Mouse (Mus musculus): Measurements from ENCODE around the gene Hoxa10.

DNA sequence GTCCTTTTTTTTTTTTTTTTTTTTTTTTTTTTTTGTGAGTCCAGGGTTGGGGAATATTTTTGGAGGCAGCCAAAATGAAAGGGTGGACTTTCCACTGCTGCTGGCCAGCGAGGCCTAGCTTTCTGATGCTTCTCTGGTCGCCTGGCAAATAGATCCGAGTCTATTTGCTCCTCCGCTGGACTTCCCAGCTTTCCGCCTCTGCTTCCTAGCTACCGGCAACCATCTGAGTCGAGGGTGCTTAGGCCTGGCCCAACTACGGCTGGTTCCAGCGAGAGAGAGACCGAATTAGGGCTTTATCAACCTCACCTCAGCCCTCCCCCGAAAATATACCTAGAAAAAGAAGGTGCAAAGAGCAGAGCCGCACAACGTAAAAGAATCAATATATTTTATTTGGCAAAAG is 17.9 kb downstream of the Hoxa10 start:
- TF ChIP-seq POLR2AphosphoS2 (IDR thresholded peaks at IDR 0.05; ENCODE audit: insufficient read length, low read depth) (no peak), POLR2A (IDR thresholded peaks at IDR 0.05; ENCODE audit: insufficient read length, low read depth) (no peak), USF1 (IDR thresholded peaks at IDR 0.05; ENCODE audit: low read depth) (no peak), E2F4 (IDR thresholded peaks at IDR 0.05; ENCODE audit: insufficient read depth) (no peak), MYOG (IDR thresholded peaks at IDR 0.05; ENCODE audit: control insufficient read depth in 1 of 3, insufficient read depth in 1 of 3, insufficient read length in 2 of 3, low read depth in 2 of 3) (no peak), MAX (IDR thresholded peaks at IDR 0.05; ENCODE audit: low read depth) (no peak), MYOD1 (IDR thresholded peaks at IDR 0.05; ENCODE audit: control insufficient read depth in 1 of 3, insufficient read length in 2 of 3, low read depth in 2 of 3) (no peak), TCF12 (IDR thresholded peaks at IDR 0.05; ENCODE audit: insufficient read depth, poor library complexity, severe bottlenecking) (no peak), SRF (IDR thresholded peaks at IDR 0.05; ENCODE audit: control insufficient read depth, insufficient read length, low read depth) (no peak)
